Mouse (Mus musculus) heart, postnatal 14 days (tissue): ENCODE measurements around the gene Ypel1. TPM values are rescaled to one million over a fixed set of nuclear protein-coding genes. Genes with fewer than 3 reads are reported as not detected.

ENCODE experiments used
- DNase-seq, 2 experiments: peaks; one replicate each; pipeline ENCODE4 v3.0.0; 2021 to 2022
- intact Hi-C: fragments of 180-260 bp; cut with DNase I; formaldehyde crosslinking; loops from one replicate; pipeline ENCODE4 v1.15.1; 2025
- total RNA-seq, 2 experiments: library from RNA; stranded (reverse); gene quantifications; 2 replicates each; pipeline ENCODE4 v1.2.3; 2021

The Ypel1 gene
- total RNA-seq, 2 experiments from 2014 or later = 2.9 to 3.3 TPM

DNA sequence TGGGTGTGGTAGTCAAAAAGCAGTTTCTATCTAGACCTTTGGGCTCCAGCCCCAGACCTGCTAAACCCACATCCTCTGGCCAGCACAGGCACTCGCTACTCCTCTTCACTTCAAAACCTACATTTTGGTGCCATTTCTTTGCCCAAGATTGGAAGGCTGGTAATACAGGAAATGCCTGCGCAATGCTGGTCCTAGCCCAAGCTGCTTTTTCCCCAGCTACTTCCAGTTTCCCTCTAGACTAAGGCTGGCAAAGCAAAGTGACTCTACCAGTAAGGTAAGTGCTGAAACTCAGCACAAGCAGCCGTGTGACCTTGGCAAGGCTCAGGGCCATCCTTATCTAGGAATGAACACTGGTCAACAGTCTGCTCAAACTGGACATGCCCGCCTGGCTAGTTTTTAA lies 16.1 kb downstream of the Ypel1 start:
- intact Hi-C loops = no loop called here
- peak in 1 of 2 experiments; percentile 23 for DNase-seq

DNA sequence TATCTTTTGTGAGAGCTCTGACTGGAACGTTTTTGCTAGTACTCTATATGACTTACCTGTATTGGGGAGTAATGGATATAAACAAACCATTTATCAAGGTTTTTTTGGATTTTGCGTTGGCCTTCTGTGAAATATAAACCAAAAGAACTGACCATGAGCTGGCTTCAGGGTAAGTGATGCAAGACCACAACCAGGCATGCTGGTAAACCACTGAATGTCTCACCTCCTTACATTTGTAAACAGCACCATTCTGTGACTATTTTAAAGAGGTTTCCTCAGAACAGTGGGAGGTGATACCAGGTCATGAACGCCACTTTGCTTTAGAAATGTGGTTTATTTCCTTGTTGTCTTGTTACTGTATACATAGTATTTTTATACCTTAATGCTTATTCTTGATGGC lies 16.7 kb downstream of the Ypel1 start:
- no peak for DNase-seq
- intact Hi-C loops = no loop called here

- intact Hi-C loops = no loop called here
- DNase-seq = no peak
Measured at GRCm38 (mm10) chr16:17086669-17087193, 17.2 kb downstream of the Ypel1 start.

DNA sequence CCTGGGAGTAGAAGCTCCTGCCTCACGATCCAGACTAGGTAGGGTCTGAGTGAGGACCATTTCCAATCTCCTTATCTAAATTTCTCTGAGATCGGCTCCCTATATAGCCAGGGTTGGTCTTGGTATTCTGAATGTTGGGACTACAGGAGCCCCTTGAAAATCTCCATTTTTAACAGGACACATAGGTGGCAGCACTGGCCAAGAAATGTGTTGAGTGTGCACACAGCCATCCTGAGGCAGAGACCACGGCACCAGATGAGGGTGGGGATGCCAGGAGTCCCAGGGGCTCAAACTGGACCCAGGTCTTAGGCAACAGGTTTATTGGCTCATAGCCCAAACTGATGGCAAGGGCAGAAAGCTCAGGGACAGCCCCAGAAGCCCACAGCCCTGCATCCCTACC lies 18.9 kb downstream of the Ypel1 start:
- DNase-seq = no peak
- intact Hi-C loops = no loop called here

DNA sequence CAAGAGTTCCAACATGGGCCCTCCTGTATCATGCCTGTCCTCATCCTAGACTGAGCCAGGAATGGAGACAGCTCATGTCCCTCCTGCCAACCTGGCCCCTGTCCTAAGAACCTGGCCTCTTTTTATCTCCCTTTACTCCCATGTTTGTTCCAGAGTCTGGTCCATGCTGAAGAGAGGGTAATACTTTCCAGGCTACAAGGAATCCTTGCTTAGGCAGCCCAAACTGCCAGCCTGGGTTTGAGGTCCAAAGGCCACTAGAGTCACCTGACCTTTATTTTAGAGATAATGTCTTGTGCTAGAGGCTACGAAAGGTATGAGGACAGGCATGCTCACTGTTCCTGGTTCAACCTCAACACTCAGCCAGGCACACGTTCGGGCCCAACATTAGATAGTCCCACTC lies 27.4 kb downstream of the Ypel1 start:
- DNase-seq = no peak
- intact Hi-C loops = no loop called here

DNA sequence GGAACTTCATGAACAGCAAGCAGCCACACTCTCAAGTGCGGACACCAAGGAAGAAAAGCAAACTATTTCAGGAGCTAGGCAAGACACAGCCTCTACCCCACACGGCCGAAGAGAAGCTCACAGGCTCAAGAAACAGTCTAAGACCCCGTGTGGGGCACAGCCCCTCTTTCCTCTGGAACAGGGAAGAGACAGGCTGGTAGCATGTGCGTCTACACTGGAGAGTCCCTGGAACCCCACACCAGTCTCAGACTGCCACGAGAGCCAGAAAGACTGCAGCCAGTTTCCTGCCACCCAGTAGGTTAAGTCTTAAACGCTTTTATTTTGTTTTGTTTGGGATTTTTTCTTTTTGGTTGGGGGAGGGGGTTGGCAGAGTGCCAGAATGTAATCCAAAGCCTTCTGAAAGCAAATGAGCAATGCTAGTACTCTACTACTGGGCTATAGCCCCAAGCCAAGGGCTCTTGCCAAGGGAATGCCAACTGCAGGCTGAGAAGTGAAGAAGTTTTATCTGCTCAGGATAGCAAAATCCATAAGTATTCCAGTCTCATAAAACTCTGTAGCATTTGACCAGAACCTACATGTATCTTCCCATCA lies 33.2 kb downstream of the Ypel1 start:
- peak in 1 of 2 experiments; percentile 11 for DNase-seq
- intact Hi-C loops = no loop called here

DNA sequence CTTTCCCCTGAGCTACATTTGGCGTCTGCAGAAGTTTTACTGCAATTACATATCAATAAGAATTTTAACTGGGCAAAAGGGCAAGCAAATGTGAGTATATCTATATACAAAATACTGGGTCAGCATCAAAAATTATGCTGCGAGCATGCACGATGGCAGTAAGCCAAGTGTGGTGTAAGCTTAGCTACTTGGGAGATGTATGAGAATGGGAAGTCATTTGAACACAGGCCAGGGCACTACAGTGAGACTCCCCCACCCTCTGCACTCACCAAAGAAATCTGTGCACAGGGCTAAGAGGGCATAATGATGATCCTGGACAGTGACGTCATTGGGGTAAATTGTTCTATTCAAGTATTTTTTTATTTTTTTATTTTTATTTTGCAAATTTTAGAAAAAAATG lies 35.1 kb downstream of the Ypel1 start:
- no peak for DNase-seq
- intact Hi-C loops = no loop called here

DNA sequence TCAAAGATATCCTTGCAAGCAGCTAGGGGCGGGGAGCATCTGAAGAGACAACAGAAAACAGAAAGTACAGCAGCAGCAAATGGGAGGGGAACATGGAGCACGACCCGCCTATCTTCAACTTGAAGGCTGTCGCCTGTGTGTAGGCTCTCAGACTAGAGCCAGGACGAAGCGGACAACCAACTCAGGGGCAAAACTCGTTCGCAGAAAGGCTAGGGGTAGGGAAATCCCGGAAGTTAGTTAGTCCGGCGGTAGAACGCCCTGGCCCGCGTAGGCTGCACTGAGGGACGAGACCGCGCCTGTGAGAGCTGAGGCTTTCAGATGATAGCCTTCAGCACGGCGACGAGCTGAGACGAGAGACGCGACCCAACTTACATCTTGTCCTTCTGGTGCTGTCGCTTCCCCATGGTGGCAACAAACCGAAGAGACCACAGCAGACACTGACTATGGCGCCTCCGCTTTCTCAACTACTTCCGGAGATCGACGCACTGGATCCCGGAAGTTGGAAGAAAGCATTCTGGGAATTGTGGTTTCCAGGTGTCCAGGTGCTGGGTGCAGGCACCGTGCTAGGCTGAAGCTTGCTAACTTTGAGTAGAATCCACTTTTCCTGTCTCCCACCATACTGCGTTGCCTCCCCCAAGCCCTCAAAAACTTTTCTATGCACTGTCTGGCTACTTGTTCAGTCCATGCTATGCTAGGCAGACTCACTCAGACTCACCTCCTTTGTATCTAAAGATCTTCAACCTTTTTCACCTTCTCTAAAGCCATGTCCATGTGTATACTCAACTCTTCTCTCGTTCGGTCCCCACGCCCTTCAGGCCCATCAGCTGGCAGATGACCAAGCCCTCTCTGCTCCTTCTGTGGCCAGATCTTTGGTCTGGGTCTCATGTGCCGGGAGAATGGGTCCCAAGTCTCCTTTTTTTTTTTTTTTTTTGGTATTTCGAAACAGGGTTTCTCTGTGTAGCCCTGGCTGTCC lies 41.6 kb downstream of the Ypel1 start, which contains the start of gene Ppil2:
Ppil2 (minus strand) TSS at position 487 of the 973 bp plus-strand sequence.
- peak; percentile 65 to 72 for DNase-seq
- intact Hi-C loops = no loop called here

DNA sequence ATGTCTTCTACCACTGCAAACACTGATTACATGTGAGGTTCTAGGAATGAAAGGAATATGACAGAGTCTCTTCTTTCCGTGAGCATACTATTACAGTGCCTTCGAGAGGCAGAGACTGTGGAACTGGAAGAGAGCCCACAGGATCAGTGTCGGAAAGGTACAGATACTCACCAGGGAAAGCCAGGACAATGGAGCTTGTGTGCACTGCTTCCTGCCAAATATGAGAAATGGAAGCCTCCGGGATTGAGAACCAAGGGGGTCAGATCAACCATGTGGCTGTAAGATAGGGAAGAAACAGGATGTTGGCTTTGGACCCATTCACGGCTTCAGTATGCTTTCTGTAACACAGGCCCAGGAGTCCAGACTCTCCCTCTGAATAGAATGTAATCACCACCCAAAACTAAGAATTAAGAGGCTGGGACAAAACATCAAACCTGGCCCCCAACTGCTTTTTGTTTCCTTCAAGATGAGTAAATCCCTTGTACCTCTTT lies 47.9 kb downstream of the Ypel1 start:
- intact Hi-C loops = no loop called here
- DNase-seq = no peak

GRCm38 (mm10) chr16:17121569-17121968 lies 52.1 kb downstream of the Ypel1 start:
- intact Hi-C loops = no loop called here

GRCm38 (mm10) chr16:17124119-17124870 lies 54.8 kb downstream of the Ypel1 start:
- no peak for DNase-seq

More at GRCm38 (mm10) chr16:17121569-17121968, 52.1 kb downstream of the Ypel1 start:
- no peak for DNase-seq

DNA sequence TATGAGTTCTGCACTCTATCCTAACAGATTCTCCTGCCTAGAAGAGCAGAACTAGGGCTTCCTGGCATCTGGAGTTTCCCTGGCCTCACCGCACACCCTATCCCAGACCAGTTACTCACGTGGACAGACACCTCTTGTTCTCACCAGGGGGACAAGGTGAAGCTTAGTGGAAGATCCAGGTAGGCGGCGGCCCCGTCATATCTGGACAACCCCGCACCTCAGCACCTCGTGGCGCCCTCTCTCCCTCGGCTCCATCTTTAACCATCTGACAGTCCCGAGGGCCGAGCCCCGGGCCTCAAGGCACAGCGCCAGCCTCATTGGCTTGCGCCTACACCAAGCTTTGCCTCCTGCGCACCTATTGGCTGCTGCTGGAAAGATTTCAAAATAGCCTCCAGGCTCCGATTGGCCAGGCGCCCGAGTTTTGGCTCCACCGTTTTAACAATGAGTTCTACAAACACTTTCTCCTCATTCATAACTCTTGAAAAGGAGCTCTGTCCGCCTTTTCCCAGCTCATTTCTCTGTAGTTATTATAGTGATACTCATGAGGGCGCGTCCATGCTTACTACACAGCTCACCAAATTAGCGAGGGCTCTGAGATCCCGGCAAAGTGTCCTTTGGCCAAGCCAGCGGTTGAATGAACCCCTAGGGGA lies 55.5 kb downstream of the Ypel1 start, which contains the start of gene 2610318N02Rik:
2610318N02Rik (minus strand) TSS at position 297 of the 650 bp plus-strand sequence.
- intact Hi-C loops = no loop called here
- DNase-seq = peak; percentile 54 to 71

More at GRCm38 (mm10) chr16:17124119-17124870, 54.8 kb downstream of the Ypel1 start:
- intact Hi-C loops = no loop called here

GRCm38 (mm10) chr16:17127292-17127691 lies 57.8 kb downstream of the Ypel1 start:
- intact Hi-C loops = no loop called here
- peak in 1 of 2 experiments; percentile 62 for DNase-seq

DNA sequence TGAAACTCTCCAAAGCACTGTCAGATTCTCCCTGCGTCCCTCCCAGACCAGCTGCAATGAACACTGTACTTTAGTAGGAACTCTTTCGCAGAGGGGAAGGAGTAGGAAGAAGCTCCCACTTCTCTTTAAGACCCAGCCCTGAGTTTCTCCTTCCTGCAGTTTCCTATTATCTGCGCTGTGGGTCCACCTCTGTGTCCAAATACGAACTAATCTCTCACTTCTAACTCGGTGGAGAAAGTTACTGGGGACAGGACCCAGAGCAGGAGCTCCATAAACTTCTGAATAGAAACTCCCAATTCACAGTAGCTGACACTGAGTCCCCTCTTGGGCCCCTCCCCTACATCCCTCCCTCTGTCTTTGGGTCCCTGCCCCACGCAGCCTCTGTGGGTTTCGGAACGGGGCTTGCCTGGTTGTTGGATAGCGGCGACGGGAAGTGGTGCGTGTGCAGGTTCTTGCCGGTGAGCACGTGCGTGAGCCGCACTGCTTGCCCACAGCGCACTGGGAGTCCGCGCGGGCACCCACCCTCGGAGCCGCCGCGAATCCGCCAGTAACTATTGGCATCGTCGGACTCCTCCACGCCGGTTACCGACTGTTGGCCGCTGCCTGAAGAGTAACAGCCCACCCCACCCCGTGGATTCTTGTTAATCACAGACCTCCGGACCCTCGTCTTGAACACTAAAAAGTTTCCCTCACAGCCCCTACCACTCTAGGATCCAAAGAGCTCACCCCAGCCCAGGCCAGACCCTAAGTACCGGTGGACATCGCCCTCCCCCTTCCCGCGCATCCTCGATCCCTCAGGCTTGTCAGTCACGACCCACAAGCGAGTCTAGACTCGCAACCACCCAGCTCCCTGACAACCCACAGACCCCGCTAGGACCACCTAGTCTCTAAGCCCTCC lies 61.9 kb downstream of the Ypel1 start:
- peak in 1 of 2 experiments; percentile 16 for DNase-seq
- intact Hi-C loops = no loop called here

DNA sequence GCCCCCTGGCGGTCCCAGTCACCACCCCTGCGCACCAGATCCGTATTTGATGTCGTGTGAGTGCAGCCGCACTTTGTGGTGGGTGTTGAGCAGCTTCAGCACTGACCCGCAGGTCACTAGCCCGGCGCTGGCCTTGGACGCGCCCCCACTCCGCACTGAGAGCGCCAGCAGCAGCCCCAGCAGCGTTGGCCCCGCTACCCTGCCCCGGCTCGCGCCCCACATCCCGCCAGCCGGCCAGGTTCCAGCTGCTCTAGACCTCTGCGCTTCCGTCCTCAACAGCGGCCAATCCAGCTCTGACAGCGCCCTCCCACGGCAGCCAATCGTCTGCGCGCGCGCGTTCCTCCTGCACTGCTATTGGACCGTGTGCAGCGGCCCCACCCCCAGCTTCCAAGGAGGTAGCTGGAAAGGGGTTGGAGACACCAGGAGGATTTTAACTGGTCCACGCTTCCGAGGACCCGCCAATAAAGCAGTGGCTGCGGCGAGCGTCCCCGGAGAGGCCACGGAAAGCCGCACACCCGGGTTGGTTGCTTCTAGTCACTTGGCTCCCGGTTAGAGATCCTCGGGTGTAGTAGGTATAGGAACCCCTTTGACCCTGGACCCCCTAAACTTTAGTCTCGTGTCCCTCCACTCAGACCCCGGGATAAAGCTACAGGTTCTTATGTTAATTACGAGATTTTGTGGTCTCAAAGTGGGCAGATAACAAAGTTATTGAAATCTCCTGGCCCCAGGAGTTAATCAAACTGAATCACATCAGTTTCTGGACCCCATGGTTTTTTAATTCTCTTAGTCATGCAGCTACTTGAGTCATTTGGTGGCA lies 62.8 kb downstream of the Ypel1 start, which contains the start of gene Sdf2l1:
Sdf2l1 (minus strand) TSS at position 295 of the 817 bp plus-strand sequence.
- intact Hi-C loops = no loop called here
- DNase-seq = peak; percentile 96

GRCm38 (mm10) chr16:17132906-17133200 lies 63.4 kb downstream of the Ypel1 start:
- intact Hi-C loops = no loop called here
- no peak for DNase-seq
